Mouse (Mus musculus): ENCODE measurements at regions not wholly inside any gene's neighbourhood (a gene's known extent, or its start where the extent isn't known, plus 50 kb on each side); places are given as distances from the start of the nearest gene placed in this dataset.

DNA sequence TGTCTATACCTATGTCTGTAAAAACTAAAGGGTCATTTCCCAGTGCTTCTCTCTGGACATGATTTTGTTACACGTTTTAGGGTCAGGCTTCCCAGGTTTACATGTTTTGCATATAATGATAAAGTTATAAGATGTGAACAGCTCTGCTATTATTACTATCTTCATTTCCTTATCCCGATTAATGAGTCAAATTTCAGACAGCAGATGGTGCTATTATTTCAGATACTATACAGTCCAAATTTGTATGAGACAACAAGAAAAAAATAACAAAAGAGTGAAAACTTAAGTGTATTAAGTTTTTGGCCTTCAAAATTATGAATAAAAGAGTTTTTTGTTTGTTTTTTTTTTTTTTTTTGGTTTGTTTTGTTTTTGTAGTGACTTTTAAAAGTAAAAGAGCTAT lies 922.9 kb upstream of the Ppp6c start:
- DNase-seq (ENCODE audit: low spot score) = no peak

DNA sequence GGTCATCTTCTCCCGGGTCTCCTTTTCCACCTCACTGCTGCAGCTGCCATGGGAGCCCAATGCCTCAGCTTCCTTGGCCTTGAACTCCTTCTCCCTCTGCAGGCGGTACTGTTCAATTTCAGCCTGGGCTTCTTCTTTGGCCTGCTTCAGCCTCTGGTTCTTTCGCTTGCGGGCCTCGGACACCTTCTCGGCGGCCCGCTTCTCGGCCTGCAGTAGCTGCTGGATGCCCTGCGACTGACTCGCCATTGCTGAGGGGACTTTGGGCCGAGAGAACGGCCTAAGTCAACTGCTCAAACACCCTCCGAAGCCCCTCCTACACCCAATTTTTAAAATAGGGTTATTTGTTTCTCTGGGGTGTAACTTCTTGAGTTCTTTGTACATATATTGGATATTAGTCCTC lies 901.4 kb upstream of the Ppp6c start:
- DNase-seq (ENCODE audit: low spot score) = peak; percentile 8

DNA sequence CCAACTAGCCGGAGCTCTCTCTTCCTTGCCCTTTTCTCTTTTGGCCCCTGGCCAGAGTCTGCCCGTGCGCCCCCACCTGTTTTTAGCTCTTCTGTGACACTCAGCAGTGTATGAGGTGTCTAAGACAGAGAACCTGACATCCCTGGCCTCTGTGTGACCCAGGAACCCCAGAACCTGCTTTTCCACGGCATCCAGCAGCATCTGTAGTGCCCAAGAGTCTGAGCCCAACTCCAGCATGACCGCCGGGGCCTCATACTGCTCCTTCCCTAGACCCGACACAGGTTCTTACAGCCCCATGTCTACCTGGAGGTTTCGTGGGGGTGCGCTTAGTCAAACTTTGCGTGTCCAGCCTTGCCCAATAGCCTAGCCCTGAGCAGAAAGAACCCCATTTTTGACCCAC lies 892.9 kb upstream of the Ppp6c start:
- no peak for DNase-seq (ENCODE audit: low spot score)

DNA sequence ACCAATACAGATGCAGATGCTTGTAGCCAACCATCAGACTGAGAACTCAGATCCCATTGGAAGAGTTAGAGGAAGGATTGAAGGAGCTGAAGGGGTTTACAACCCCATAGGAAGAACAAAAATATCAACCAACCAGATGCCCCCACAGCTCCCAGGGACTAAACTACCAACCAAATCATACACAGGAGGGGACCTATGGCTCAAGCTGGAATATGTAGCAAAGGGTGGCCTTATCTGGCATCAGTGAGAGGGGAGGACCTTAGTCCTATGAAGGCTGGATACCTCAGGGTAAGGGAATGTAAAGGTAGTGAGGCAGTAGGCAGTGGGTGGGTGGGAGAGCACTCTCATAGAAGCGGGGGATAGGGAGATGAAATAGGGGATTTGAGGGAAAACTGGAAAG lies 888.2 kb upstream of the Ppp6c start:
- no peak for DNase-seq (ENCODE audit: low spot score)
